Mouse (Mus musculus) spleen, adult 2 months (tissue): ENCODE data around the gene Hspg2.

Experiments
- CTCF ChIP-seq: fragments of 200-500 bp; IDR thresholded peaks from 2 replicates; pipeline ENCODE4 v1.5.1; 2011; ENCODE audit warnings: mild to moderate bottlenecking, inconsistent platforms; ENCODE audit not compliant: insufficient read depth, insufficient read length, insufficient replicate concordance; ENCODE audit errors: extremely low read depth
- POLR2A ChIP-seq: fragments of 200-500 bp; IDR thresholded peaks from 2 replicates; pipeline ENCODE4 v1.6.1; 2011; ENCODE audit warnings: low read depth, low read length, inconsistent platforms

- no peak for TF ChIP-seq CTCF
- TF ChIP-seq POLR2A = no peak
Observed at GRCm38 (mm10) chr4:137574469-137574868, 105.9 kb downstream of the Hspg2 start, which contains the start of gene Ldlrad2.
